Mouse (Mus musculus): ENCODE measurements around the gene Cd44. TPM values are rescaled to one million over a fixed set of nuclear protein-coding genes. Genes with fewer than 3 reads are reported as not detected.

Gene Cd44
- polyA plus RNA-seq, 1 experiment from 2014 or later: 215 TPM

DNA sequence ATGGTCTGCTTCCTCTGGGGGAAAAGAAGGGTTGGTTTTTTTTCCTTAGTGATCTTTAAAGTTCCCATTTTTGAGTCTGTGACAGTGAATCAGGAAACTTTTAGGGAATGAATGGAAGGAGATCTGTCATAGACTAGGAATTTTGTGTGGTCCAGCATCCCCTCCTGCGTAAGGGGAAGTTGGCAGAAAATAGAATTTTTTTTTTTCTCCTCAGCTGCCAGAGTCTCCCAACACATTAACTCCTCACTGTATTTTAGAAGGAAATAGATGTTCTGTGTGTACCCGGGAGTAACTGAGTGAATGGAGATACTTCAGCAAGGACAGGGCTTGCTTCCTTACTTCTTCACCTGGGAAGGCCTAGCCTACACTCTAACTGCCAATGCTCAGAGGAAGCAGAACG is 2.9 kb downstream of the Cd44 start:
- WGBS (ENCODE audit: missing documents): 11% methylated on average over 3 of the region's 3 CpGs
- Histone ChIP-seq H3K4me3 (ENCODE audit: inconsistent target) (peak overlapping the region; percentile 74), H3K79me2 (ENCODE audit: inconsistent target) (peaks cover 80% of the 10 kb centered on the region), H3K27ac (peak overlapping the region; percentile 84), H3K36me3 (ENCODE audit: inconsistent target) (no peaks in the 10 kb centered on the region)

DNA sequence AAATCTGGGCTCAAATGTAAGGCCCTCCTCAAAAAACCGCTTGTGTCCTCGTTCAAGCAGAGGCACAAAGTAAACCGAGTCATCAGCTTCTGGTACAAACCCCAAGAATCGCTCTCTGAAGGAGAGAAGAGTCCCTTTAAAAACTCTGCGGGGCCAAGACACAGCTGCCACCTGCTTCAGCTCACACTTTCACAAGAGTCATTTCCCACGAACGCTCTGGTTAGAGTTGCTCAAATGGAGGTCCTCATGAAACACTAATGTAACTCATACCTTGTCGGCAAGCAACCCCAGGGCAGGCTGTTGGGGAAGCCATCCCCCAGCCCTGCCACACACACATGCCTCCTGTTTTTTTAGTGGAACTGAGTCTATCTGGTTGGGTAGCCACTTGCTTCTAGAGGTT is 5.3 kb downstream of the Cd44 start:
- H3K79me2 ChIP-seq (ENCODE audit: inconsistent target): peaks cover 100% of the 10 kb centered on the region
- 61% methylated on average over 8 of the region's 8 CpGs for WGBS (ENCODE audit: missing documents)
- H3K36me3 ChIP-seq (ENCODE audit: inconsistent target): no peaks in the 10 kb centered on the region
- no peak overlapping the region for H3K27ac ChIP-seq
- no peak overlapping the region for H3K4me3 ChIP-seq (ENCODE audit: inconsistent target)

GRCm38 (mm10) chr2:102895197-102895596 is 6.3 kb downstream of the Cd44 start:
- Histone ChIP-seq H3K27ac (peak overlapping the region; percentile 28; the same call in 1 of the 2 replicates), H3K79me2 (ENCODE audit: inconsistent target) (peaks cover 100% of the 10 kb centered on the region), H3K4me3 (ENCODE audit: inconsistent target) (no peak overlapping the region), H3K36me3 (ENCODE audit: inconsistent target) (no peaks in the 10 kb centered on the region)
- WGBS (ENCODE audit: missing documents): 56% methylated on average over 1 of the region's 1 CpGs

DNA sequence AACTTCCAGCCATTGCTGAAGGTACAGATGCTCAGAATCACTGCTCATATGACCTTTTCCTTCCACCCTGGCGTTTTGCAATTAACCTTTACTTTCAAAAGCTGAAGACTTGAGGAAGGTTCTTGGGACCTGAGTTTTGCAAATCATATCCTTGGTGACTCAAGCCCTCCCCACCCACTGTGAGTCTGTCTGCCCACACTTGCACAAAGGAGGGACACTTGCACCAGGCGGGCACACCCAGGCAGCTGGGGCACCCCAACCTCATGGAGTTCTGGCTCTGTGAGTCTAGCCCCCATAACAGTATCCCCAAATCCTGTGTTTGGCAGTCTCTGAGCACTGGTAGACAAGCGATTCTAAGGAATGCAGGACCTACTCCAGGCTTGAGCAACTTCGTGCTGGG is 6.7 kb downstream of the Cd44 start:
- Histone ChIP-seq H3K79me2 (ENCODE audit: inconsistent target) (peaks cover 100% of the 10 kb centered on the region), H3K36me3 (ENCODE audit: inconsistent target) (no peaks in the 10 kb centered on the region), H3K27ac (peak overlapping the region; percentile 28; the same call in 1 of the 2 replicates), H3K4me3 (ENCODE audit: inconsistent target) (no peak overlapping the region)
- 11% methylated on average over 4 of the region's 4 CpGs for WGBS (ENCODE audit: missing documents)

DNA sequence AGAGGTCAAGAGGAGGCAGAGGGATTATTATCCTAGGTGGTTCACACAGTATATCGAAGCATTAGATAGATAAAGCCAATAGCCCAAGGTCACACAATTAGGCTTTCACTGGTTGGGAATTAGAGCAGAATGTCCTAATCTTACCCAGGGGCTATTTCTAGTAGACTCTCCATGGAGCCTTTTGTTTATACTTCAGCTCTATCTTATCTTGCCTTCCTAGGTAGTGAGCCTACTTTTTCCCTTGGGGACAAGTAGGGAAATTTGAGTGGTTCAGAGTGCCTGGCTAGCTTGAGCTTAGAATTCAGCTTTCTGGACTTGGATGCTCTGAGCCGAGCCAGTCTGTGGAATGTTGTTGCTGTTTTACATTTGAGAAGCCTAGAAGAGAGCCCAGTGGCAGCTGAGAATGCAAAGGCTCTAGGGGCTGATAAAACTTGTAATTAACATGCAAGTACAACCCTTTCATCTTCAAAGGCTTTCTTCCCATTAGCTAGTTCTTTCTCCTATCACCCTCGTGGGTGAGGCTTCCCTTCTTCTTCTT is 12.7 kb downstream of the Cd44 start:
- WGBS (ENCODE audit: missing documents): 86% methylated on average over 3 of the region's 3 CpGs
- Histone ChIP-seq H3K79me2 (ENCODE audit: inconsistent target) (peaks cover 100% of the 10 kb centered on the region), H3K4me3 (ENCODE audit: inconsistent target) (no peak overlapping the region), H3K27ac (no peak overlapping the region), H3K36me3 (ENCODE audit: inconsistent target) (peaks cover 5% of the 10 kb centered on the region; the same call in 1 of the 2 replicates)

- Histone ChIP-seq H3K4me3 (ENCODE audit: inconsistent target) (no peak overlapping the region), H3K36me3 (ENCODE audit: inconsistent target) (peaks cover 5% of the 10 kb centered on the region; the same call in 1 of the 2 replicates), H3K79me2 (ENCODE audit: inconsistent target) (peaks cover 100% of the 10 kb centered on the region), H3K27ac (no peak overlapping the region)
- 8% methylated on average over 1 of the region's 1 CpGs for WGBS (ENCODE audit: missing documents)
Measured at GRCm38 (mm10) chr2:102887137-102887536, 14.3 kb downstream of the Cd44 start.

GRCm38 (mm10) chr2:102886306-102886935 is 15.0 kb downstream of the Cd44 start:
- no peak overlapping the region for H3K4me3 ChIP-seq (ENCODE audit: inconsistent target)
- H3K36me3 ChIP-seq (ENCODE audit: inconsistent target): peaks cover 5% of the 10 kb centered on the region; the same call in 1 of the 2 replicates
- peaks cover 100% of the 10 kb centered on the region for H3K79me2 ChIP-seq (ENCODE audit: inconsistent target)
- H3K27ac ChIP-seq: no peak overlapping the region
- WGBS (ENCODE audit: missing documents): 98% methylated on average over 6 of the region's 6 CpGs

- H3K79me2 ChIP-seq (ENCODE audit: inconsistent target): peaks cover 100% of the 10 kb centered on the region
- H3K4me3 ChIP-seq (ENCODE audit: inconsistent target): no peak overlapping the region
- H3K36me3 ChIP-seq (ENCODE audit: inconsistent target): no peaks in the 10 kb centered on the region
- WGBS (ENCODE audit: missing documents): 68% methylated on average over 6 of the region's 6 CpGs
- H3K27ac ChIP-seq: 0 out of 2 replicates have a peak overlapping the region, but pooled peaks have one; percentile 12
Measured at GRCm38 (mm10) chr2:102882597-102883272, 18.7 kb downstream of the Cd44 start.

DNA sequence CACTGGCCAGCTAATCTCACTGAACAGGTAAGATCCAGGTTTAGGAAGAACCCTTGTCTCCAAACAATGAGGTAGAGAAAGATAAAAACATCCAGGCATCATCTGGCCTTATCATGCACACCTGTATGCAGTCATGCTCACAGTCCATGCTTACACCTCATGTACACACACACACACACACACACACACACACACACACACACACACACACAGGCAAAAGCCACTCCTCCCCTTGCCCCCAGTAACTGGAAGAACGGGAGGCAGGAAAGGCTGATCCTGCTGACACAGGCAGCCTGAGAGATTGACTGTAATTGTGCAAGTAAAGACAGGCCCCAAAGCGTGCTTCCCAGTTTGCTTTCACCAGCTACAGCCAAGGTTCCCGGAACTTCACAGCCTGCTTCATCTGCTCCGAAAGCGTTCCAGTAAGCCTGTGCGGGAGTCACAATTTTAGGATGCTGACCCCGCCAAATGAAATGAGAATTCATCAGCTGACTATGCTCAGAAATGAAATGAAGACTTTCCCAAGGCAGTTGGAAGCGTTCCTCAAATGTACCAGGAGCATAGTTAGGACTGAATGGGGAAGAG is 19.4 kb downstream of the Cd44 start:
- Histone ChIP-seq H3K36me3 (ENCODE audit: inconsistent target) (no peaks in the 10 kb centered on the region), H3K4me3 (ENCODE audit: inconsistent target) (no peak overlapping the region), H3K79me2 (ENCODE audit: inconsistent target) (peaks cover 100% of the 10 kb centered on the region), H3K27ac (0 out of 2 replicates have a peak overlapping the region, but pooled peaks have one; percentile 12)
- 87% methylated on average over 8 of the region's 8 CpGs for WGBS (ENCODE audit: missing documents)

DNA sequence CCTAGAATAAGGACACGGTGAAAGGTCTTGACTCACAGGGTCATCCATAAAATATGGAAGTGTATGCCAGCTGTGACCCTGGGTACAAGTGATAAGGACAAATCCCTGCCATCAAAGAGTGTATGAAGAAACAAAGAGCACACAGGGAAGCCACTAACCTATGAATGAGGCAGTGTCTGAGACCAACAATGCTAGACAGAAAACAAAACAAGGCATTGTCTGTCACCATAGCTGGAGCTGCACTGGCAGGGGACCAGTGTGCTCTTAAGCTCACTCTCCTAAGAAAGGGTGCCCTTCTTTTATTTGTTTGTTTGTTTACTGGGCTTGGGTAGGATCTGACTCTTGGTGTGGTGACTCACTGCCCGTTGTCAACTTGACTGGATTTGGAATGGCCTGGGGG is 23.0 kb downstream of the Cd44 start:
- WGBS (ENCODE audit: missing documents): 78% methylated on average over 2 of the region's 2 CpGs
- Histone ChIP-seq H3K27ac (0 out of 2 replicates have a peak overlapping the region, but pooled peaks have one; percentile 1), H3K4me3 (ENCODE audit: inconsistent target) (no peak overlapping the region), H3K79me2 (ENCODE audit: inconsistent target) (peaks cover 100% of the 10 kb centered on the region), H3K36me3 (ENCODE audit: inconsistent target) (no peaks in the 10 kb centered on the region; the same call in 1 of the 2 replicates)

DNA sequence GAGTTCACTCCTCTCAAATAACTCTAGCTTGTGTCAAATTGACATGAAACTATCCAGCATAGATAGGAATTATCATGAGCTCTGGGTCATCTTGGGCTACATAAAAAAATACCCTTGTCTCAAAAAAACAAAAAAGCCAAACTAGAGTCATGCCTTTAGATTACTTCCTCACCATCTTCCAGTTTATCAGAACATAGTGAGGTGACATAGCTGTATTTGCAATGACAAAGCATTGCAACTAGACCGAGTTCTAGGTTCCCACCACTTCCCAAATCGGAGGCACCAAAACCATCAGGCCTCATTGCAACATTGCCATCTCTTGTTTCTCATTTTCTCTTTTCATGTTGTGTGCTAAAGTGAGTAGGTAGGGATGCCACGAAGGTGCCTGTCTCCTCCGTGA is 24.0 kb downstream of the Cd44 start:
- Histone ChIP-seq H3K4me3 (ENCODE audit: inconsistent target) (no peak overlapping the region), H3K79me2 (ENCODE audit: inconsistent target) (peaks cover 100% of the 10 kb centered on the region), H3K36me3 (ENCODE audit: inconsistent target) (no peaks in the 10 kb centered on the region; the same call in 1 of the 2 replicates), H3K27ac (peak overlapping the region; percentile 7; the same call in 1 of the 2 replicates)
- WGBS (ENCODE audit: missing documents): 13% methylated on average over 4 of the region's 4 CpGs

DNA sequence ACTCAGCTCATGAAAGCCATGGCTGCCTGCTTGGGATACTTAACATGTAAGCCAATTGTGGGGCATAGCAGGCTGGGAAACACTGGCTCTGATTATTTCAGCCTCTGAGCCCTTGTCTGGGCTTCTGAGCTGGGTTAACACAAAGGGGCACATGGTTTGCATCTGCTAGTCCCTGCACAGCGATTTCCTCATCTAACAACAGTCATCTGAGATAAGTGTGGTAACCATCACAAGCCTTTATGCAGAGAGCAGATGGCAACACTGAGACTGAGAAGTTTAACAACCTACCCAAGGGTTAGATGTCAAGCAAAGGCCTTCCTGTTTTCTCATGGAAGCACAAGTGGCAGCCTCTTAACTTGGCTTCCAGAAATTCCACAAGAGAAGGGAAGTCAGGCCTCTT is 25.3 kb downstream of the Cd44 start:
- WGBS (ENCODE audit: missing documents): 0% methylated on average over 1 of the region's 1 CpGs
- no peak overlapping the region for H3K27ac ChIP-seq
- no peak overlapping the region for H3K4me3 ChIP-seq (ENCODE audit: inconsistent target)
- H3K36me3 ChIP-seq (ENCODE audit: inconsistent target): no peaks in the 10 kb centered on the region; the same call in 1 of the 2 replicates
- peaks cover 100% of the 10 kb centered on the region for H3K79me2 ChIP-seq (ENCODE audit: inconsistent target)

- no peak overlapping the region for H3K27ac ChIP-seq
- H3K79me2 ChIP-seq (ENCODE audit: inconsistent target): peaks cover 100% of the 10 kb centered on the region
- 54% methylated on average over 4 of the region's 4 CpGs for WGBS (ENCODE audit: missing documents)
- H3K4me3 ChIP-seq (ENCODE audit: inconsistent target): no peak overlapping the region
- H3K36me3 ChIP-seq (ENCODE audit: inconsistent target): no peaks in the 10 kb centered on the region; the same call in 1 of the 2 replicates
Measured at GRCm38 (mm10) chr2:102873848-102874247, 27.6 kb downstream of the Cd44 start.

DNA sequence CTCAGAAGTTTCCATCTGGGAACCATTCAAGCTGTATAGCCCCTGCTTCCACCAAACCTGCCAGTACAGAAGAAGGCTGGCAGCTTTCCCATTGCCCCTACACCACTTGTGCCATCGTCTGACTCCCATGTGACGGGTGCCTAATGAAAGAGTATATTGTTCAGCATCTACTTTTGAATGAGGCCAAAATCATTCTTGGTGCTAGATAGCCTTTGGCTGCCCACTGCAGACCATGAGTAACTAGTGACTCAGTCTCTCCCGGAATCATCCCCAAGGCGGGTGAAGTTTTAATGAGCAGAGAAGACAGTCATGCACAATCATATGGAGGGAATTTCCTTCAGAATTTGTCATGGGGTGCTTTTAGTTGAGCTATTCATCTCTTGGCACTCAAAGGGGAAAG is 28.3 kb downstream of the Cd44 start:
- Histone ChIP-seq H3K27ac (no peak overlapping the region), H3K4me3 (ENCODE audit: inconsistent target) (no peak overlapping the region), H3K79me2 (ENCODE audit: inconsistent target) (peaks cover 100% of the 10 kb centered on the region), H3K36me3 (ENCODE audit: inconsistent target) (no peaks in the 10 kb centered on the region; the same call in 1 of the 2 replicates)
- 92% methylated on average over 4 of the region's 4 CpGs for WGBS (ENCODE audit: missing documents)

All from macrophage (primary cell).